Mouse (Mus musculus) testis, postnatal 10 days (tissue): ENCODE measurements around the gene Gal3st3.
"Not testable (repeated sequence)": the region's sequence is repeated elsewhere in the genome, so short reads cannot be mapped to it uniquely, and the experiment has no call there.

Source experiments
- DNase-seq: peaks from one replicate; pipeline ENCODE4 v3.0.0; 2021; ENCODE audit warnings: low spot score

Gene Gal3st3

DNA sequence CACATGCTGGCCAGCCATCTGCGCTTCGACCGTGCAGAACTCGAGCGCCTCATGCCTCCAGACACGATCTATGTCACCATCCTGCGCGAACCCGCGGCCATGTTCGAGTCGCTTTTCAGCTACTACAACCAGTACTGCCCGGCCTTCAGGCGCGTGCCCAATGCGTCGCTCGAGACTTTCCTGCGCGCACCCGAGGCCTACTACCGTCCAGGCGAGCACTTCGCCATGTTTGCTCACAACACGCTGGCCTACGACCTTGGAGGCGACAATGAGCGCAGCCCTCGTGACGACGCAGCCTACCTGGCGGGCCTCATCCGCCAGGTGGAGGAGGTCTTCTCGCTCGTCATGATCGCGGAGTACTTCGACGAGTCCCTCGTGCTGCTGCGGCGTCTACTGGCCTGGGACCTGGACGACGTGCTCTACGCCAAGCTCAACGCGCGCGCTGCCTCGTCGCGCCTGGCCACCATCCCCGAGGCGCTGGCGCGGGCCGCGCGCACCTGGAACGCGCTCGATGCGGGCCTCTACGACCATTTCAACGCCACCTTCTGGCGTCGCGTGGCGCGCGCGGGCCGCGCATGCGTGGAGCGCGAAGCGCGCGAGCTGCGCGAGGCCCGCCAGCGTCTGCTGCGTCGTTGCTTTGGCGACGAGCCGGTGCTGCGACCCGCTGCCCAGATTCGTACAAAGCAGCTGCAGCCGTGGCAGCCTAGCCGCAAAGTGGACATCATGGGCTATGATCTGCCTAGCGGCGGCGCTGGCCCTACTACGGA lies 9.0 kb downstream of the Gal3st3 start:
- peak; percentile 66 for DNase-seq

DNA sequence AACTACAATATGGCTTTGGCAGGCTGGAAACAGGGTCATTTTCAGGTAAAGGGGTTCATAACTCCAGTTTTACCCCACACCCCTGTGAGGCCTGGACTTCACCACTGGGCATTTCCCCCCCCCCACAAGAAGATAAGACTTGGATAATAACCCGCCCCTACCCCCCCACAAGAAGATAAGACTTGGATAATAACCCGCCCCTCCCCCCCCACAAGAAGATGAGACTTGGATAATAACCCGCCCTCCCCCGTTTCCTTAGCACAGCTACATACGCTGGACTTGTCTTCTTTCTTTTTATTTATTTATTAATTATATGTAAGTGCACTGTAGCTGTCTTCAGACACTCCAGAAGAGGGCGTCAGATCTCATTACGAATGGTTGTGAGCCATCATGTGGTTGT lies 10.9 kb downstream of the Gal3st3 start:
- peak; percentile 62 for DNase-seq

DNA sequence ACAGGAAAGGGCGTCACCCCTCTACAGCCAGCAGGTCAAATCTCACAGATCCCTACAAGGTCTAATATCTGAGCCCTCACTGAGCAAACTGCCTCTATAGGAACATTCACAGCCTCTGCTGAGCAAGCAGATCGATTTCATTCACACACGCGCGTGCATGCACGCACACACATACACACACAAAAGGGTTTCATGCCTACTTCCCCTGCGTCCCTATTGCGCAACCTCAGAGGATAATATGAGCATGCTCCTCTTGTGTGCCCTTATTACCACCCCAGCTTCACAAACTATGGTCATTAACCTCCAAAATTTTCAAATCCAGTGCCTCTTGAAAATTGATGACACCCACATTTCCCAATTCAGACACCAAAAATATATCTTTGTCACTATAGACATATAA lies 15.1 kb downstream of the Gal3st3 start:
- DNase-seq, result no peak

DNA sequence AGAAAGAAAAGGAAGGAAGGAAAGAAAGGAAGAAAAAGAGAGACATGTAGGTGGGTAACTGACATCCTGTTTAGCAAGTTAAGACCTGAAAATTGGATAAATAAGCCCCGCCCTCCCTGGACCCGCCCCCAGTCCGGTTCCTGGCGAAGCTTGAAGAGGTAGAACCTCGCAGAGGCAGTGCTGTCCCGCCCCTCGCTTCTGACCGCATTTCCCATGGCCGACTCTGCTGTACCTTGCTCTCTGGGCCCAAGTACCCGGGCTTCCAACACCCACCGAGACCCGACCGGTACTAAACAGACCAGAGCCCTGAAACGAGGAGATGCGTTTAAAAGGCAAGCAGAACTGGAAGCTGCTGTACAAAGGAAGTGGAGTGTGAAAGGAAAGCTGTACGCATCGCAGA lies 25.7 kb downstream of the Gal3st3 start:
- DNase-seq, result no peak

DNA sequence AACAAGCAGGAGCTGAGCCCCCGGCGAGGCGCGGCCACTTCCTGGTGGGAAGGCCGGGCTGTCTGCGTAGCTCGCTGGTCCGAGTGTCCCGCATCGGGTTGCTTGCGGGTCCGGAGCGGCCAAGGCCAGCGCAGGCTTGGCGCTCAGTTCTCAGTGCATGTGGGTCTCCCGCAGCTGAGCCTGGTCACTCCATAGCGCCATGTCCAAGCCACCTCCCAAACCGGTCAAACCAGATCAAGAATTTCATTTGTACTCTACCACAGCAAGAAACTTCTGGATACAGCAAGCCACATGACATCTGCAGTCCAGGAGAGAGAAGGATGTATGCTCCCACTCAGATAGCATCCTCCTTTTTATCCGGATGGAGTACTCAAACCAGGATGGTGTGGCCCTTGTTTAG lies 29.8 kb downstream of the Gal3st3 start:
- no peak for DNase-seq

DNA sequence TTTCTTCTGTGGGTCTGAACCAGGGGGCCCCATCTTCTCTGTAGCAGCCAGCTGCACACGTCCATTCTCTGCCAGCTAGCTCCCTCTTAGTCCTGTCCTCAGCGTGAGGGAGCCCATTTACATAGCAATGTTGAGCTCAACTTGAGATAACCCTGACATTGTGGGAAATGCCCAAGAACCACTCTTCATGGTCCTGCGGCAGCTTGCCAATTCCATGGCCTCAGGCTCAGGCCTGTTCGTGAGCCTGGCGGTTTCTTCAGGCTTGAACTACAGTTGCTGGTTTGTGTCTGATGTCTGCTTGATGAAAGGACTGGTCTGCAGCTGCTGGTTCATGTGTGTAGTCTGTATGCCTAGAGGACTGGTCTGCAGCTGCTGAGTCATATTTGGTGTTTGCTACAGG lies 36.6 kb downstream of the Gal3st3 start:
- DNase-seq, result no peak

DNA sequence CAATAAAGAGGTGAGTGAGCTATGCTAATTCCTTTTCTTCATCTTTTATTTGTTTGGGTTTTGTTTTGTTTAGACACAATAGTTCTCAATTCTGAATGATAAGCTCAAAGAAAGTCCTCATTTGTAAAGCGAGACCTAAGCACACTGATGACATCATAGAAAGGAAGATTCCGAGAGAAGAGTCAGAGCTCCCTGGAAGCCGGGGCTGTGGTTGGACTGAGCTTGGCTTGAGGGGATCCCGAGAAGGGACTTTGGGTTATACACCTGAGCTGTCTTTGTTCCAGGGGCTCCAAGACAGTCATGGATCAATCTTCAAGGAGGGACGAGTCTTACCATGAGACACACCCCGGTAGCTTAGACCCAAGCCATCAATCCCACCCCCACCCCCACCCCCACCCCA lies 37.3 kb downstream of the Gal3st3 start, which contains the start of gene Catsper1:
Catsper1 (plus strand) TSS at position 301 of the 400 bp plus-strand sequence.
- no peak for DNase-seq

GRCm38 (mm10) chr19:5337975-5338374 lies 39.8 kb downstream of the Gal3st3 start:
- DNase-seq, result peak; percentile 92

DNA sequence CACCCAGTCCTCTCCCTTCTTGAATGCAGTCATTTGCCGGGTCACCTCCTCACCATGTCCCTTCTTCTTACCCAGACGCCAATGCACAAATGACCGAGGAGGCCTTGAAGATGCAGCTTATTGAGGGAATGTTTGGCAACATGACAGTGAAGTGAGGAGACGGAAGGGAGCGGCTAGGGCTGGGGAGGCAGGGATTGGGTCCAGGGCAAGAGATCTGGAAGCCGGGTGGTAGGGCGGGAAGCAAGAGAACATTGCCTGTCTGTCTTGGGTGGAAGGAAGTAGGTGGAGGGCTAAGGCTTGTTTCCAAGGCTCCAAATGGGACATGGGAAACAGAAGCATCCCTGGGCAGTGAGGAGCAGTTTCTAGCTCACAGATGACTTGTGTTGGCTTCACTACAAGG lies 43.2 kb downstream of the Gal3st3 start:
- no peak for DNase-seq

- no peak for DNase-seq
Observed at GRCm38 (mm10) chr19:5345297-5346131, 47.4 kb downstream of the Gal3st3 start.

- DNase-seq, result no peak
Observed at GRCm38 (mm10) chr19:5348064-5348463, 49.9 kb downstream of the Gal3st3 start.

GRCm38 (mm10) chr19:5348526-5349501 lies 50.7 kb downstream of the Gal3st3 start:
- no peak for DNase-seq

DNA sequence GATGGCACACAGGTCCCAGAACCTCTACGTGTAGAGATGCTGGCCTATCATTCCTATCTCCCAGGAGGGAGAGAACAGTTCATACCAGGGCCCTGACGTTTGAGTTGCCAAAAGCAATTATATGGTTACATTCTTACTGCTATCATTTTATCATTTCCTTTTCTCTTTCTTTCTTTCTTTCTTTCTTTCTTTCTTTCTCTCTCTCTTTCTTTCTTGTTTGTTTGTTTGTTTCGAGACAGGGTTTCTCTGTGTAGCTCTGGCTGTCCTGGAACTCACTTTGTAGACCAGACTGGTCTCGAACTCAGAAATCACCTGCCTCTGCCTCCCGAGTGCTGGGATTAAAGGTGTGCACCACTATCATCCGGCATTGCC lies 51.4 kb downstream of the Gal3st3 start, which contains the start of gene Cst6:
Cst6 (minus strand) TSS at position 73 of the 372 bp plus-strand sequence.
- not testable (repeated sequence) for DNase-seq

DNA sequence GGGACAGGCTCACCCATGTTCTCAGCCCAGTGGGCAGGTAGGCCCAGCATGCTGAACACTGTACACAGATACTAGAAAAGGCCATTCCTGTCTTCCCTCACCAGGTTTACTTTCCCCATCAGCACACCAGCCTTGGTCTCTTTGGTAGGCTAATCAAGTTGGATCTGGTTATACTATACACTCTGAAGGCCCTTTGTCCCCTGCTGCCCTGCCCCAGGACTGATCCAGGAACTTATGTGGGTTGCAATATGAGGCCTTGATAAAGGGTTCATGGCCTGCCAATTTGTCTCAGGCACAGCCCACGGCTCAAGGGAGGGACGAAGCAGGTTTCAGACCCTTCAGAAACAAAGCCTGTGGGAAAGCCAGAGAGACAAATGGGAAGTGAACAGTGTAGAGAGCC lies 55.5 kb downstream of the Gal3st3 start:
- DNase-seq, result no peak

DNA sequence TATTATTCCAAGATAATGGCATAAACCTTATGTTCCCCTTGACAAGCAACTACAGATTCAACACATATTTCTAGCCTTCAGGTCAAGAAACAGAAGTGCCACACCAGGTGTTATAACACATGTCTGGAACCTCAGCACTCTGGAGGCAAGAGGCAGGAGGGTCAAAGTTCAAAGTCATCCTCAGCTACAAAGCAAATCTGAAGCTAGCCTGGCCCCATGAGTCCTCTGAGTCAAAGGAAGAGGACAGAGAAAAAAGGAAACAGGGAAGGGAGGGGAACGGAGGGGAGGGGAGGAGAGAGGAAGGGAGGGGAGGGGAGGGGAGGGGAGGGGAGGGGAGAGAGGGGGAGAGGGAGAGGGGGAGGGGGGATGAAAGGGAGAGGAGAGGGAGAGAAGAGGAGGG lies 57.9 kb downstream of the Gal3st3 start:
- DNase-seq, result no peak
